Mouse (Mus musculus) lung, adult 10 weeks (tissue): ENCODE results near the gene Trim43b. TPM values are rescaled to one million over a fixed set of nuclear protein-coding genes. Genes with fewer than 3 reads are reported as not detected.

Source experiments
- polyA plus RNA-seq: library from polyadenylated mRNA; stranded (reverse); fragments of 350-450 nt; fragmentation: Illumina TruSeq; extraction: RNeasy Lipid Tissue Mini Kit (QIAGEN cat#74804); gene quantifications from one replicate; pipeline ENCODE4 v1.2.3, GENCODE M21; 2014; ENCODE audit warnings: low read depth, low replicate concordance; ENCODE audit not compliant: insufficient read depth

Gene Trim43b
- not detected for polyA plus RNA-seq

GRCm38 (mm10) chr9:89092735-89093134, at the start of gene Trim43b:
Gene Trim43b (minus strand): TSS chr9:89092835.

Other genes starting within 250 kb of the Trim43b start
- 27.3 TPM for gene Bcl2a1a, start 135.9 kb downstream of the Trim43b start, polyA plus RNA-seq
- gene Bcl2a1b, start 106.4 kb upstream of the Trim43b start, polyA plus RNA-seq: 51.8 TPM
- gene Gm29094, start 106.5 kb upstream of the Trim43b start, polyA plus RNA-seq: not detected
- gene Mthfs, start 117.8 kb upstream of the Trim43b start, polyA plus RNA-seq: 31.5 TPM